Mouse (Mus musculus) midbrain, embryonic 15.5 days (tissue): ENCODE data around the gene Clk2. TPM values are rescaled to one million over a fixed set of nuclear protein-coding genes. Genes with fewer than 3 reads are reported as not detected.

ENCODE experiments used
- ATAC-seq: fragments of 200-750 bp; cut with Nextera tagmentation; replicated peaks from 2 replicates; pipeline ENCODE4 v1.8.0; 2017; ENCODE audit warnings: moderate TSS enrichment
- H3K27ac ChIP-seq: fragments of 300-500 bp; sonication (generic); 2 replicates; pipeline ENCODE4 v1.5.1; 2015; ENCODE audit warnings: mild to moderate bottlenecking, inconsistent platforms
- H3K27me3 ChIP-seq: fragments of 300-500 bp; sonication (generic); replicated peaks from 2 replicates; pipeline ENCODE4 v1.6.1; 2015; ENCODE audit warnings: inconsistent platforms
- H3K36me3 ChIP-seq: fragments of 300-500 bp; sonication (generic); replicated peaks from 2 replicates; pipeline ENCODE4 v1.6.1; 2015; ENCODE audit warnings: inconsistent platforms
- H3K4me1 ChIP-seq: fragments of 300-500 bp; sonication (generic); 2 replicates; pipeline ENCODE4 v1.6.1; 2015; ENCODE audit warnings: inconsistent platforms
- H3K4me2 ChIP-seq: fragments of 300-500 bp; sonication (generic); 2 replicates; pipeline ENCODE4 v1.6.1; 2015; ENCODE audit warnings: inconsistent platforms, mild to moderate bottlenecking, moderate library complexity
- H3K4me3 ChIP-seq: fragments of 300-500 bp; sonication (generic); 2 replicates; pipeline ENCODE4 v1.5.1; 2015; ENCODE audit warnings: mild to moderate bottlenecking, inconsistent platforms
- H3K9ac ChIP-seq: fragments of 300-500 bp; sonication (generic); 2 replicates; pipeline ENCODE4 v1.6.1; 2015; ENCODE audit warnings: mild to moderate bottlenecking, inconsistent platforms
- H3K9me3 ChIP-seq: fragments of 300-500 bp; sonication (generic); 2 replicates; pipeline ENCODE4 v1.6.1; 2016; ENCODE audit warnings: inconsistent platforms
- WGBS: fragments of 180-500 bp; shearing (Covaris S2); methylation state at CpG from one replicate; pipeline ENCODE4 v1.1.7; 2015; ENCODE audit warnings: mixed read lengths; 5-methylcytosine and 5-hydroxymethylcytosine counted together
- polyA plus RNA-seq: library from polyadenylated mRNA; unstranded; fragments of >200 nt; fragmentation: Nextera tagmentation; extraction: Ambion mirVana; gene quantifications from 2 replicates; pipeline ENCODE4 v1.2.1, GENCODE M21; 2015

Gene Clk2
- polyA plus RNA-seq, 1 experiment from 2014 or later: 22.4 TPM

GRCm38 (mm10) chr3:89161786-89162185, 2.8 kb upstream of the Clk2 start:
- no peaks in the 10 kb centered on the region for H3K36me3 ChIP-seq
- no peak overlapping the region for H3K4me2 ChIP-seq
- no peak overlapping the region for H3K4me3 ChIP-seq
- peaks cover 48% of the 10 kb centered on the region for H3K4me1 ChIP-seq
- no peak overlapping the region for H3K9ac ChIP-seq
- WGBS: 82% methylated on average over 4 of the region's 4 CpGs
- H3K27ac ChIP-seq: no peak overlapping the region
- no peaks in the 10 kb centered on the region for H3K9me3 ChIP-seq
- no peak for ATAC-seq
- no peaks in the 10 kb centered on the region for H3K27me3 ChIP-seq

- Histone ChIP-seq H3K4me2 (no peak overlapping the region), H3K9ac (no peak overlapping the region), H3K27ac (no peak overlapping the region), H3K4me1 (peaks cover 37% of the 10 kb centered on the region), H3K36me3 (no peaks in the 10 kb centered on the region), H3K27me3 (no peaks in the 10 kb centered on the region), H3K9me3 (no peaks in the 10 kb centered on the region), H3K4me3 (no peak overlapping the region)
- no peak for ATAC-seq
- WGBS: 83% methylated on average over 1 of the region's 1 CpGs
These were observed 1.5 kb upstream of the Clk2 start for GRCm38 (mm10) chr3:89163123-89163522.

GRCm38 (mm10) chr3:89163643-89164245, 851 bp upstream of the Clk2 start:
- Histone ChIP-seq H3K9me3 (no peaks in the 10 kb centered on the region), H3K27me3 (no peaks in the 10 kb centered on the region), H3K4me3 (peak overlapping the region; percentile 59), H3K4me2 (peak overlapping the region; percentile 61), H3K27ac (peak overlapping the region; percentile 85), H3K36me3 (peaks cover 3% of the 10 kb centered on the region; the same call in 1 of the 2 replicates), H3K4me1 (peaks cover 31% of the 10 kb centered on the region), H3K9ac (peak overlapping the region; percentile 59)
- 71% methylated on average over 5 of the region's 5 CpGs for WGBS
- no peak for ATAC-seq

GRCm38 (mm10) chr3:89165268-89165870, 774 bp downstream of the Clk2 start:
- Histone ChIP-seq H3K27ac (peak overlapping the region; percentile 85), H3K9me3 (no peaks in the 10 kb centered on the region), H3K36me3 (peaks cover 16% of the 10 kb centered on the region; the same call in 1 of the 2 replicates), H3K27me3 (no peaks in the 10 kb centered on the region), H3K4me3 (peak overlapping the region; percentile 59), H3K4me2 (peak overlapping the region; percentile 61), H3K9ac (peak overlapping the region; percentile 59), H3K4me1 (peaks cover 23% of the 10 kb centered on the region)
- no peak for ATAC-seq
- 28% methylated on average over 12 of the region's 12 CpGs for whole genome bisulfite sequencing

- WGBS: 93% methylated on average over 19 of the region's 19 CpGs
- Histone ChIP-seq H3K9ac (no peak overlapping the region), H3K9me3 (no peaks in the 10 kb centered on the region)
These were observed 2.4 kb downstream of the Clk2 start for GRCm38 (mm10) chr3:89166945-89167344.

GRCm38 (mm10) chr3:89174844-89175243, 10.2 kb downstream of the Clk2 start:
- Histone ChIP-seq H3K4me1 (peaks cover 19% of the 10 kb centered on the region), H3K9me3 (no peaks in the 10 kb centered on the region), H3K4me2 (no peak overlapping the region), H3K27ac (no peak overlapping the region), H3K27me3 (no peaks in the 10 kb centered on the region), H3K4me3 (no peak overlapping the region), H3K36me3 (peaks cover 57% of the 10 kb centered on the region), H3K9ac (no peak overlapping the region)
- no peak for ATAC-seq
- WGBS: 94% methylated on average over 11 of the region's 11 CpGs

More at GRCm38 (mm10) chr3:89166945-89167344, 2.4 kb downstream of the Clk2 start:
- Histone ChIP-seq H3K4me1 (peaks cover 21% of the 10 kb centered on the region), H3K4me2 (no peak overlapping the region), H3K36me3 (peaks cover 24% of the 10 kb centered on the region; the same call in 1 of the 2 replicates), H3K27me3 (no peaks in the 10 kb centered on the region), H3K27ac (no peak overlapping the region), H3K4me3 (no peak overlapping the region)
- no peak for ATAC-seq

- 93% methylated on average over 10 of the region's 10 CpGs for WGBS
- no peaks in the 10 kb centered on the region for H3K27me3 ChIP-seq
- no peak overlapping the region for H3K4me3 ChIP-seq
- H3K4me1 ChIP-seq: peaks cover 19% of the 10 kb centered on the region
- peaks cover 56% of the 10 kb centered on the region for H3K36me3 ChIP-seq
- no peak for ATAC-seq
- no peak overlapping the region for H3K27ac ChIP-seq
- H3K9ac ChIP-seq: no peak overlapping the region
- no peaks in the 10 kb centered on the region for H3K9me3 ChIP-seq
- no peak overlapping the region for H3K4me2 ChIP-seq
These were observed 10.9 kb downstream of the Clk2 start for GRCm38 (mm10) chr3:89175544-89175943.

- H3K27ac ChIP-seq: no peak overlapping the region
- no peak overlapping the region for H3K9ac ChIP-seq
- peaks cover 19% of the 10 kb centered on the region for H3K4me1 ChIP-seq
- peak; percentile 5; the same call in 1 of the 2 replicates for ATAC-seq
- 0 out of 2 replicates have a peak overlapping the region, but pooled peaks have one; percentile 6 for H3K4me3 ChIP-seq
- H3K9me3 ChIP-seq: no peaks in the 10 kb centered on the region
- no peak overlapping the region for H3K4me2 ChIP-seq
- 86% methylated on average over 7 of the region's 7 CpGs for WGBS
- peaks cover 58% of the 10 kb centered on the region for H3K36me3 ChIP-seq
- no peaks in the 10 kb centered on the region for H3K27me3 ChIP-seq
These were observed 11.8 kb downstream of the Clk2 start for GRCm38 (mm10) chr3:89176421-89176820.

- Histone ChIP-seq H3K27me3 (no peaks in the 10 kb centered on the region), H3K36me3 (peaks cover 53% of the 10 kb centered on the region), H3K27ac (peak within 1 kb of the TSS; percentile 74), H3K4me3 (peak within 1 kb of the TSS; percentile 62), H3K9me3 (no peaks in the 10 kb centered on the region), H3K4me2 (peak within 1 kb of the TSS; percentile 92), H3K4me1 (peaks cover 19% of the 10 kb centered on the region), H3K9ac (peak within 1 kb of the TSS; percentile 62)
- ATAC-seq: peak; percentile 98
- WGBS: 0% methylated on average over 43 of the region's 43 CpGs
These were observed 12.9 kb downstream of the Clk2 start, which contains the start of gene Scamp3 for GRCm38 (mm10) chr3:89177242-89178106. TSS of gene Scamp3 (plus strand) at chr3:89177473.

GRCm38 (mm10) chr3:89178107-89178385, 13.5 kb downstream of the Clk2 start:
- H3K9ac ChIP-seq: peak overlapping the region; percentile 62
- no peaks in the 10 kb centered on the region for H3K27me3 ChIP-seq
- ATAC-seq: no peak
- no peaks in the 10 kb centered on the region for H3K9me3 ChIP-seq
- peak overlapping the region; percentile 74 for H3K27ac ChIP-seq
- 13% methylated on average over 6 of the region's 6 CpGs for WGBS
- H3K4me3 ChIP-seq: peak overlapping the region; percentile 62
- H3K4me1 ChIP-seq: peaks cover 22% of the 10 kb centered on the region
- H3K4me2 ChIP-seq: peak overlapping the region; percentile 92
- peaks cover 48% of the 10 kb centered on the region for H3K36me3 ChIP-seq

- peak overlapping the region; percentile 92 for H3K4me2 ChIP-seq
- H3K36me3 ChIP-seq: peaks cover 38% of the 10 kb centered on the region
- H3K4me1 ChIP-seq: peaks cover 29% of the 10 kb centered on the region
- H3K27me3 ChIP-seq: no peaks in the 10 kb centered on the region
- H3K9me3 ChIP-seq: no peaks in the 10 kb centered on the region
- ATAC-seq: no peak
- WGBS: 93% methylated on average over 11 of the region's 11 CpGs
- no peak overlapping the region for H3K9ac ChIP-seq
- no peak overlapping the region for H3K4me3 ChIP-seq
- no peak overlapping the region for H3K27ac ChIP-seq
These were observed 14.5 kb downstream of the Clk2 start for GRCm38 (mm10) chr3:89179056-89179455.

GRCm38 (mm10) chr3:89181749-89182500, 17.3 kb downstream of the Clk2 start:
- Histone ChIP-seq H3K9ac (no peak overlapping the region), H3K27ac (no peak overlapping the region), H3K4me1 (peaks cover 42% of the 10 kb centered on the region), H3K36me3 (peaks cover 21% of the 10 kb centered on the region), H3K27me3 (no peaks in the 10 kb centered on the region), H3K9me3 (no peaks in the 10 kb centered on the region), H3K4me3 (no peak overlapping the region), H3K4me2 (no peak overlapping the region)
- 96% methylated on average over 27 of the region's 27 CpGs for WGBS
- ATAC-seq: no peak
